Mouse (Mus musculus) duodenum, adult 2 months (tissue): ENCODE measurements around the gene Fbxo27. TPM values are rescaled to one million over a fixed set of nuclear protein-coding genes. Genes with fewer than 3 reads are reported as not detected.

Experiments
- polyA plus RNA-seq: library from polyadenylated mRNA; depleted of rRNA; stranded (reverse); fragments of >200 nt; gene quantifications from 2 replicates; pipeline ENCODE4 v1.2.3, GENCODE M21; 2012; ENCODE audit warnings: low replicate concordance; rRNA removed

Fbxo27 gene
- polyA plus RNA-seq, result 1.2 and 1.3 TPM in 2 replicates

DNA sequence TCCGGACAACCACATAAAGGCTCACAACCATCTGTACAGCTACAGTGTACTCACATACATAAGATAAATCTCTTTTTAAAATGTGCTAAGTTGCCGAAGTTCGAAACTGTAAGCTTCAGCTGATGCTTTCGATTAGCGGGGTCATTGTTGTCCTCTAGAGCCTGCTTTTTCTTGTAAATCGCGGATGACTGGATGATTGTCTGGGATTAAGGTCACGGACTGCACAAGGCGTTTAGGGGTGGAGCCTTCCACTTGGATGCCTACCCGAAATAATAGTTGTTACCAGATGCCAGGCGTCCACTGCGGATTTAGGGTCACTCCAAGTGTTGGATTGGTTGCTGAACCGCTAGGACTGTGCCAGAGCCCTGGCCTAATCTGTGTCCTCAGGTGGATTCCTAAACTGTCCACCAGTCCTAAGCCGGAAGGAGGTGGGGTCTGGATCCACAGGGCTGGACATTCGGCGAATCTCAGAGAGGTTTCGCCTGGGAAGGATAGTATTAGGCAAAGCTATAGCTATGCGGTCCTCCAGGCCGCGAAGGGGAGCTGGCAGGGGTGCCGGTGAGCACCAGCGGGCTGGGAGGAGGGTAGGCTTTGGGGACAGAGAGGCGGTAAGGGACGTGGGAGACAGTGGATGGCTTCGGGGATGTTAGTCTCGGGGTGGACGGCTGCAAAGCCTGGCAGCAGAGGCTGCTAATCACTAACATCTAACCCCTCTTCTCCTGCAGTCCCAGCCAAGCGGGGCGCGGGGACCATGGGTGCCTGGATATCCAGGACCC is at the start of gene Fbxo27:
Gene Fbxo27, plus strand, starts transcription at position 305 of the 776 bp plus-strand sequence.

GRCm38 (mm10) chr7:28716590-28717281 is 24.1 kb downstream of the Fbxo27 start, which contains the start of gene Fbxo17:
Gene Fbxo17 (plus strand): TSS chr7:28716804.

DNA sequence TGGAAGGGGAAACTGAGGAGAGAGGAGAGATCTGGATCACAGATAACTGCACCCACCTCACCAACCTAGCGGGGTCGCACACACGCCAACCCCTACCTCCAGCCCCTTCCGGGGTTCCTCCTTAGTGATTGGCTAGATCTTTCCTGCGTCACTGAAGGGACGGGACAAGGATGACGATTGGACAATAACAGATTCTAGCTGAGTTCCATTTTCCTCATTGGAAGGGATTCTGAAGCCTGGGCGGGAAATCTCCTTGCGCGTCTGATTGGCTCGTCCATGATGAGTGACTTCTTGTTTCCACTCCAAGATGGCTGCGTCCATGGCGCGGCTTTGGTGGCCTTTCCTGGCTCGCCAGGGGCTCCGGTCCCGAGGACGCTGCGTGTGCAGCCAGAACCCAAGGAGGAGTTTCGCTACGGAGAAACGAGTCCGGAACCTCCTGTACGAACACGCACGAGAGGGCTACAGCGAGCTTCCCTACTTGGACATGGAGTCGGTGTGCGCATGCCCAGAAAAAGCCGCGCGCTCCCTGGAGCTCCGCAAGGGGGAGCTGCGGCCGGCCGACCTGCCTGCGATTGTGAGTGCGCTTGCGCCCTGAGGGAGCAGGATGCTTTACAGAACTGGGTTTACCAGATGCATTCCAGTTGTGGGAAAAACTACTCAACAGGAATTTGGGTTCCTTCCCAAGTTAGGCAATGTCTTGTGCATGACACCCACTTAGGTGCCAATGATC is 49.2 kb downstream of the Fbxo27 start, which contains the start of the genes Mrps12 and Sars2:
Gene Mrps12, minus strand, starts transcription at position 112 of the 730 bp plus-strand sequence.
Gene Sars2, plus strand, starts transcription at position 284 of the 730 bp plus-strand sequence.

Other genes starting within 250 kb of the Fbxo27 start
- 1.9 and 2.2 TPM in 2 replicates for gene Lrfn1, start 240.9 kb upstream of the Fbxo27 start, polyA plus RNA-seq
- not detected in 2 replicates for gene Ifnl2, start 182.4 kb upstream of the Fbxo27 start, polyA plus RNA-seq
- not detected in 2 replicates for gene Ifnl3, start 170.0 kb upstream of the Fbxo27 start, polyA plus RNA-seq
- 17.4 and 5,492 TPM in 2 replicates for gene Sycn, start 152.0 kb upstream of the Fbxo27 start, polyA plus RNA-seq
- gene Nccrp1, start 145.6 kb upstream of the Fbxo27 start, polyA plus RNA-seq, result 0.26 and 3.6 TPM in 2 replicates
- gene Samd4b, start 94.7 kb upstream of the Fbxo27 start, polyA plus RNA-seq, result 60.8 and 63.0 TPM in 2 replicates
- 72.4 and 92.7 TPM in 2 replicates for gene Pak4, start 94.7 kb upstream of the Fbxo27 start, polyA plus RNA-seq
- gene Acp7, start 61.5 kb upstream of the Fbxo27 start, polyA plus RNA-seq, result 0.05 TPM in 1 of 2 replicates, not detected in the other
- 1.2 and 2.9 TPM in 2 replicates for gene Fbxo17, start 24.0 kb downstream of the Fbxo27 start, polyA plus RNA-seq
- 121 and 126 TPM in 2 replicates for gene Mrps12, start 49.0 kb downstream of the Fbxo27 start, polyA plus RNA-seq
- 26.1 and 35.4 TPM in 2 replicates for gene Sars2, start 49.1 kb downstream of the Fbxo27 start, polyA plus RNA-seq
- gene Ccer2, start 63.3 kb downstream of the Fbxo27 start, polyA plus RNA-seq, result not detected in 2 replicates
- 28.7 and 28.8 TPM in 2 replicates for gene Sirt2, start 73.9 kb downstream of the Fbxo27 start, polyA plus RNA-seq
- gene Nfkbib, start 74.7 kb downstream of the Fbxo27 start, polyA plus RNA-seq, result 85.4 and 139 TPM in 2 replicates
- 2.5 and 4.3 TPM in 2 replicates for gene Rinl, start 96.1 kb downstream of the Fbxo27 start, polyA plus RNA-seq
- gene Hnrnpl, start 115.7 kb downstream of the Fbxo27 start, polyA plus RNA-seq, result 78.1 and 84.5 TPM in 2 replicates
- 266 and 315 TPM in 2 replicates for gene Ech1, start 132.4 kb downstream of the Fbxo27 start, polyA plus RNA-seq
- 2,214 and 3,102 TPM in 2 replicates for gene Lgals4, start 141.0 kb downstream of the Fbxo27 start, polyA plus RNA-seq
- 0.83 and 1.7 TPM in 2 replicates for gene Lgals7, start 171.0 kb downstream of the Fbxo27 start, polyA plus RNA-seq
- gene Capn12, start 188.6 kb downstream of the Fbxo27 start, polyA plus RNA-seq, result 0.06 and 0.21 TPM in 2 replicates